Mouse (Mus musculus) induced T-regulatory cell, adult 2 months (primary cell): Measurements from ENCODE around the gene Dnaaf2.
A peak's percentile ranks its signal among the peaks of the same experiment; 100 is the strongest.
"Not testable (repeated sequence)": the region's sequence is repeated elsewhere in the genome, so short reads cannot be mapped to it uniquely, and the experiment has no call there.

Experiments used
- DNase-seq: peaks from one replicate; pipeline ENCODE4 v3.0.0-alpha.2; 2012; ENCODE audit warnings: low read depth

Gene Dnaaf2

GRCm38 (mm10) chr12:69164904-69165303, 33.3 kb downstream of the Dnaaf2 start:
- peak; percentile 64 for DNase-seq

- not testable (repeated sequence) for DNase-seq
Observed at GRCm38 (mm10) chr12:69163586-69163985, 34.6 kb downstream of the Dnaaf2 start.

- DNase-seq = not testable (repeated sequence)
Observed at GRCm38 (mm10) chr12:69160677-69161076, 37.6 kb downstream of the Dnaaf2 start.

GRCm38 (mm10) chr12:69159578-69159940, 38.7 kb downstream of the Dnaaf2 start:
- peak; percentile 98 for DNase-seq

DNA sequence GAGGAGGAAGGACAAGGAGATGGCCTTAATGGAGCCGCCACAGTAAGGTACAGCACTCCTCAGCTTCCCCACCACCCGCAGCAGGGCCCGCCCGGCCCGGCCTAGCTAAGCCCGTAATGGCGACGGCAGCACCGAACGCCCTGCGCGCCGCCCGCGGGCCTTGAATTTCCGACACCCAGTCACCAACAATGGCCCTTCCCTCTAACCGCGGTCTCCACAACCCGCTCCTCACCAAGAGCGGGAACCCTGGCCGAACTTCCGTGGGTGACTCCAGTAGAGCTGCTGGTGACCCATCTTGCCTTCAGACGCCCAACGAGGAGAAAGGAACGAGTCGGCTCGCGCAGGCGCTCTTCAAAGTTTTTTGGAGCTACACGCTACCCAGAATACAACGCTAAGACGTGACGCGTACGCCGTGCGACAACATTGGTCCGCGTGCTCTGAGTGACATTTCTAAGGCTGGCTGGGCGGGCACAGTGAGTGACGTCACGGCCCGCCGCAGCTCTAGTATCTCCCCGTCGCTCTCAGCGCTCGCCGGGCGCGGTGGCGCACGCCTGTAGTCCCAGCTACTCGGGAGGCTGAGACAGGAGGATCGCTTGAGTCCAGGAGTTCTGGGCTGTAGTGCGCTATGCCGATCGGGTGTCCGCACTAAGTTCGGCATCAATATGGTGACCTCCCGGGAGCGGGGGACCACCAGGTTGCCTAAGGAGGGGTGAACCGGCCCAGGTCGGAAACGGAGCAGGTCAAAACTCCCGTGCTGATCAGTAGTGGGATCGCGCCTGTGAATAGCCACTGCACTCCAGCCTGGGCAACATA, 39.3 kb downstream of the Dnaaf2 start, which contains the start of gene Rps29:
Rps29 (minus strand) TSS at position 422 of the 813 bp plus-strand sequence.
- peak; percentile 100 for DNase-seq

GRCm38 (mm10) chr12:69158366-69158764, 39.9 kb downstream of the Dnaaf2 start:
- DNase-seq = no peak

DNA sequence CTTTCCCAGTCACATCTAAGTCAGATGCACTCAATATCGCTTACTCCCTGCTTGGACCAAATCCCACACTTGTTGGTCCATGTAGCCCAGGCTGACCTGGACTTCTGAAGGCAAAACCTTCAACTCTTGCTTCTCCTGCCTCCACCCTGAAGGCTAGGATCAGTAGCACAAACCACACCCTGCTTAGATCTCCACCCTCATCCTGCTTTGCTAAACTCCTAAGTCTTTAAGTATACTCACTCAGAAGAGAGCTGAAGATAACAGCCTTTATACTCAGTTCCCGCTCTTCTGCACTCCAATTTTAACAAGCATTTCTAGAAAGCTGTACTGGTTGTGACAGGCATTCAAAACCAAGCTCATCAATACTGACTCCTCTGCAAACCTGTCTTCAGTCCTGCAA, 41.1 kb downstream of the Dnaaf2 start:
- no peak for DNase-seq

DNA sequence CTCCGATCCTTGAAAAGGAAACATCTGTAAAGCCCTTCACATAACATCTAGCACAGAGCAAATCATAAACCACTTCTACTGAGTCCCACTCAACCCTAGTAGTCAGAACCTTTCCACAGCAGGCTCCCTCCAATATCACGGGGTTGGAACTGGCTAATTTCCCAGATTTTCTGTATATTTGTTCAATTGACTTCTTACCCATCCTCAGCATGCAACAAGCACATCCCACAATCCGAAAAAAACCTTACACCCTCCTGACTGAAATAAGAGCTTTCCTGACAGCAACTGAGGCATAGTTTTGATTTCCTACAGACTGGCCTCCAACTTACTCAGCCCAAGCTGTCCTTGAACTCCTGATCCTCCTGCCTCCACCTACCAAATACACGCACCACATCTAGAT, 41.8 kb downstream of the Dnaaf2 start:
- no peak for DNase-seq

DNA sequence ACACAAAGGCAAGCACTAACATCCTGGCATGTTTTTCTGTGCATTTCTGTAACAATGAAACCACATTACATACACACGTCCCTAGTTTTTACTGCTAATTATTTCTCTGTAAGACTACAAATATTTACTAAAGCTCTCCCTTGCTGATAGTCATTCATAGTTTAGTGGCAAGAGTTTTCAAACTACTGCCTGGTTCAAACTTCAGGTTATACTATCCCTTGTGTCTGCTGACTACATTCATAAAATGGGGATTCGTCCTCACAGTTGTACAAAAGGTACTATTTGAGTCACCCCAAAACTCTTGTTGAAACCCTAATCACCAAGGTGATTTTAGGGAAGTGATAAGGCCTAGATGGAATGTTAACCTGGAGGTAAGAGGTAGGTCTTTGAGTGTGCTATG, 42.3 kb downstream of the Dnaaf2 start:
- DNase-seq = no peak

- DNase-seq = no peak
Observed at GRCm38 (mm10) chr12:69150049-69150448, 48.2 kb downstream of the Dnaaf2 start.

GRCm38 (mm10) chr12:69147166-69147735, 51.0 kb downstream of the Dnaaf2 start:
- no peak for DNase-seq

DNA sequence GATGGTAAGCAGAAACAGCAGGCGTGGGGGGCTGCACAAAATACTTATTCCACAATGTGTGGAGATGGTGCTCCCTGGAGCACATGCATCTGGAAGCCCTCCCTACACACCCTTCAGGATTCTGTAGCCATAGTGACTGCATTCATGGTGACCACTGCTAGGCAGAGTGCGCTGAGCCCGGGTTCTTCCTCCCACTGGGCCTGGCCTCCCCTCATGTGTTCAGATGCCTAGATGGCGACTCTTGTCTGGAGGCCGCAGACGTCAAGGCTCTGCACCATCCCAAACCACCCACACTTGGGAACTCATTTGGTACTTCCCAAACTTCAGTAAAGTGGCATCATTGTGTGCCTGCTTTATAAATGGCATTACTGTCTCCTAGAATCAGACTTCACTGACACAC, 54.8 kb downstream of the Dnaaf2 start:
- DNase-seq = no peak

DNA sequence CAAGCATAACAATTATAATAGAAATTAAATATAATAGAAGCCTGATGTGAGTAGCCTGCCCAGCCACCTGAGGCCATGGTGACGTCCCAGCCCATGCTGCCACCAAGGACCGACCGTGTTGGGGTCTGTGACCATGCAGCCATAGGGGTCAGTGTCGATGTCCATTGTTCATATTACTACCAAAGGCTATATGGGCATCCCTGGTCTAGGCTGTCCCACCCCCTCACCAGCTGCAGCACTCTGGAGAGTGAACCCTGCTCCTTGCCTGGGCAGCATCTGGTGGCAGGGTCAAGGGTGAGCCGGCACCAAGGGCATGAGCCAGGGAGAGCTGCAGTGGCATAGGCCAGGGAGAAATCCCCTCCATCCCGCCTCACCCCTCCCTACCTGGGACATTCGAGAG, 58.4 kb downstream of the Dnaaf2 start:
- no peak for DNase-seq

DNA sequence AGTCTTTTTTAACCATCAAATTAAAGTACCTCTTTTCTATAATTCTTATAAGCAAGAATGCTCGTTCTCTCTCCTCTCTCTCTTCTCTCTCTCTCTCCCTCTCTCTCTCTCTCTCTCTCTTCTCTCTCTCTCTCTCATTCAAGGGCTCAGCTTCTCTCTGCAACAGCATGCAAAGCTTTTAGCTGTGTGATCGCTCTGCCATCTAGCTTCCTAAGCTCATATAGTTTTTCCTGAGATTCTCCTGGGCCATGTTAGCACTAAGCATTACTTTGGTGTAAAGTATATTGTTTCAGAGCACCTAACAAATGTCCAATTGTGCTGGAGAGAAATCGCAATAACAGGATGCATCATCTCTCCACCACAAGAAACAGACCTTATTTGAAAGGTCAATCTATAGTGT, 59.0 kb downstream of the Dnaaf2 start:
- no peak for DNase-seq
